Mouse (Mus musculus) brain, embryonic 14.5 days (tissue): ENCODE data around the gene Sucnr1.

Experiments
- CTCF ChIP-seq: fragments of 200-500 bp; IDR thresholded peaks from 2 replicates; pipeline ENCODE4 v1.5.1; 2012; ENCODE audit warnings: inconsistent platforms, mild to moderate bottlenecking, moderate library complexity, borderline replicate concordance; ENCODE audit not compliant: insufficient read depth, insufficient read length; ENCODE audit errors: extremely low read depth
- POLR2A ChIP-seq: fragments of 200-500 bp; IDR thresholded peaks from 2 replicates; pipeline ENCODE4 v1.6.1; 2012; ENCODE audit warnings: mild to moderate bottlenecking, inconsistent platforms, borderline replicate concordance; ENCODE audit not compliant: poor library complexity, insufficient read depth, insufficient read length, severe bottlenecking; ENCODE audit errors: extremely low read depth

- no peak for TF ChIP-seq POLR2A
- no peak for TF ChIP-seq CTCF
Observed at GRCm38 (mm10) chr3:60091321-60091720, 9.7 kb downstream of the Sucnr1 start.
